Mouse (Mus musculus): ENCODE measurements at regions not wholly inside any gene's neighbourhood (a gene's known extent, or its start where the extent isn't known, plus 50 kb on each side); places are given as distances from the start of the nearest gene placed in this dataset.

DNA sequence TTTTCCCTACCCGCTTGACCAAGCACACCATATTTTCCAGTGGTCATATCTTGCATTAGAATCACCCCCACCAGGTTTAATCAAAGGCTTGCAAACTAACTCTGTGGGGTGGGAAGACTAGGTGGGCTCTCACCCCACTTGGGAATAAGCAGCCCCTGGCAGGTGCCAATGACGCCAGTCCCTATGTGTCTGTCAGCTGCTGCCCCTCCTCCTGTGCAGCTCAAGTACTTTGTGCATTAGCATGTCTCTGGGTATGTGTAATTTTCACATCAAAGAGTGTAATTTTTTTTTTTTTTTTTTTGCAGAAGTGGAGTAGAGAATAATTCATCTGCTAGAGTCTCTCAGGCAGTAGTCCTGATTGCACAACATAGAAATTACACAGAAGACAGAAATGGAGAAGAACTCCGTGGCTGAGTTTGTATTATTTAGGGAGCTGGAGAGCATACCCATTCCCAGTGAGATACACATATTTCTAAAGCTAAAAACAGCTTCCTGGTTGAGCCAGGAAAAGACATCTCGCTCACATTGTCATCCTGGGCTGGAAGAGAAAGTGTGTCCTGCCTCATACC lies 186.6 kb downstream of the Rybp start:
- DNase-seq (ENCODE audit: low read depth, low spot score), result no peak

DNA sequence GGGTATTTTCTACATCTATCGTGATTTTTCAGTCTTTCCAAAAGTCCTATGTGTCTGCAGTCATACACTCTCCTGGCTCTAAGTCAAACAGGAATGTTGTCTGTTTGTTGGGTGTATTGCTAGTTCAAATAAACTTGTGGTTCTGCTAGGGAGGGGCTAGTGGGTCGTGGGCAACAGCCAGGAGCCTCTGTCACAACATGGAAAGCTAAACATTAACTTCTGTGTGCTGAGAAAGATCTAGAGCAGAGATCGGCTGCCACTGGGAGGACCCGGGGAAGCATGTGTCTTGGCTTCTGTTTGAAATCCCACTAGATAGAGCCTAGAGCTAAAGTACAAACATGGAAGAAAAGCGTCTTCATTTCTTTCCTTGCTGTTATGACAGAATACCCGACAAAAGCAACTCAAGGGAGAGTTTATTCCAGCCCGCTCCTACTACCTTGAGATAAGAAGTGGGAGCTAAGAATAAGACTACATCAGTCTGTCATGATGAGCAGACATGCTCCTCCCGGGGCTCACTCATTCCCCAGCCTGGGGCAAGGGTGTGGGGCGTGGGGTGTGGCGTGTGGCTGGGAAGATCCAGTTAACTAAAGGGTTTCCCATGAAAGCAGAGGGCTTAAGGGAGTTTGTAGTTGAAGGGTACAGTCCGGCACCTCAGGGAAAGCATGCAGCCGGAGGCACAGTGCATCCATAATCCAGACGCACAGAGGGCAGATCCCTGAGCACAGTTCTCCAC lies 190.7 kb downstream of the Rybp start:
- no peak for DNase-seq (ENCODE audit: low read depth, low spot score)

DNA sequence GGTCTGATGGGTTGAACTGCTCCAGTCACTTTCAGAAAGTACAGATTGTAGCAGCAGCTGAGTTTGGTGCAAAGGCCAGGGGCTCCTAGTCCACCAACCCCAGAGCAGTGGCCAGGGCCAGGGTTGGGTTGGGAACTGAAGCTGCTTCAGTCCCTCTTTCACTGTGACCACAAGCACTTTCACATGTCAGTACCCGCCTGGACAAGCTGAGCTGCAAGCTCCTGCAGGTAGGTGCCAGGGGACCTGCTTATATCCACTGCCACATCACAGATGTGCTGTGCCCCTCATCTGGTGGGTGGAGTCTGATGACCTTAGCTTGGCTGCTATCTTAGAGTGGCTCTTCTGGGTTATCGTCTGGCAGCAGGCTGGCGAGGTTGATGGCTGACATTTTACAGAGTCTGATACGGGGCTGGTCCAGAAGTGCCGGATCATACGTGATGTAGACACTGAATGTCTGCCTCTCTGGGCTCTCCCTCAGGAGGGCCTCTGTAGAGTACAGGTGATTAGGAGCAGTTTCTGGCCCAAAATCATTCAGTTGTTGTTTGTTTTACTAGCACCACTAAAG lies 192.6 kb downstream of the Rybp start:
- DNase-seq (ENCODE audit: low read depth, low spot score), result no peak

DNA sequence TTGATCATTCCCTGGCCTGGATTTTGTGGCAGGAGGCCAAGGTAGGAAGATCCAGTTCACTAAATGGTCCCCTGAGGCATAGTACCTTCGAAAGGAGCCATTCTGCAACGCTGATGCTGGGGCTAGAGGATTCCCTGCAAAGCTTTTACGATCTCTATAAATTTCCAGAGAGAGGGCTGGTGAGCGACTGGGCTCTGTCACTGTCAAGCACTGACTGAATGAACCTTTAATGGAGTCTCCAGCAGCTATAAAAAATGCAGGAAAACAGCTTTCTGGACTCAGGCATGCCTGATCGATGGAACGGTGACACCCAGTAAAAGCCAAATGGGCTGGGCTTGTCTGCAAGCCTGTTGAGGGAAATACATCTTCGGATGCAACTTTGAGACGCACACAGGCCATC lies 194.4 kb downstream of the Rybp start:
- no peak for DNase-seq (ENCODE audit: low read depth, low spot score)

DNA sequence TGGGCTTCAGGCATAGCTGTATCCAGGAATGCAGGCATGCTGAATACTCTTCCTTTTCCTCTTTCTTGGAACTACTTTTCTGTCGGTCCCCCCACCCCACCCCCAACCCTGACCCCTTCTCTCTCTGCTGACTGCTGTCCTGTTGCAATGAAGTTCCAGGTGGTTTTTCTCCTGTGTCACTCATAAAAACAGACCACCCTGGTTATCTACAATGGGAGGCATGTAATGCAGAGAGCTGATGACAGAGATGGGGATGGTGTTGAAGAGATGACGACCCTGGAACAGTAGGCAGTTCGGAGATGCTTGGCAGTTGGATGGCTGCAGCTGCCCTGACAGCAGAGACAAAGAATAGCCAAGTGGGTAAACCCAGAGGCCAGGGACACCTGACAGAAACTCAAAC lies 195.5 kb downstream of the Rybp start:
- DNase-seq (ENCODE audit: low read depth, low spot score), result no peak

DNA sequence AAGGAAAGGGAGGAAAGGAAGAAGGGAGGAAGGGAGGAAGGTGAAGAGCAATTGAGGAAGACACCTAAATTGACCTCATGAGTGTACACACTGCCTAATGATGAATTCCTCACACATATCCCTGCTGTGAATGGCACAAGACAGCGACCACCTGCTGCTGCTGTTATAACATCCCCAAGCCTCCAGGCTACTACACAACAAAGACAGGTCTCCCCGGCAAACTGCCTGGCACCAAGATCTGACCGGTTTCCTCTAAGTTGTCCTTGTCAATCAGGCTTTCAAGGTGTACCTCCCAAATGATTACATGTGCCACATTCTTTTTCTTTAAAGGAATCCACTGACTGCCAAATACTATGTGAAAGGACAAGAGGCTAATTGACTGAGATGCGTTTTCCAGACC lies 198.7 kb downstream of the Rybp start:
- peak; percentile 33 for DNase-seq (ENCODE audit: low read depth, low spot score)

DNA sequence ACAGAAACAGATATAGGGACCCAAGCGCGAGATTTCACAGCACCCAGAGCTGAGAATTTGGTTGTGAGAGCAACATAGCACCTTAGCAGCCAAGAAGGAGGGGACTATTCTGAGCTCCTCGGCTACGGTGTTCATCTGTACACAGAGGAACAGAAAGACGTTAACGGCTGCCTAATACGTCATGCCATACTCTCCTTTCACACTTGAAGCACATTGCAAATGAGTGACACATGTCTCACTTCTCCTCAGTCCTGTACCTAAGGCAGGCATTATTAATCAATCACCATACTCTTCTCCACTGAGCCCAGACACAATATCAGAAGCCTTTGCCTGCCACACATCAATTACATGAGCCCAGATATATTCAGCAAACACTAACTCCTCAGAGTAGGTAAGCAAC lies 200.5 kb downstream of the Rybp start:
- DNase-seq (ENCODE audit: low read depth, low spot score), result no peak

DNA sequence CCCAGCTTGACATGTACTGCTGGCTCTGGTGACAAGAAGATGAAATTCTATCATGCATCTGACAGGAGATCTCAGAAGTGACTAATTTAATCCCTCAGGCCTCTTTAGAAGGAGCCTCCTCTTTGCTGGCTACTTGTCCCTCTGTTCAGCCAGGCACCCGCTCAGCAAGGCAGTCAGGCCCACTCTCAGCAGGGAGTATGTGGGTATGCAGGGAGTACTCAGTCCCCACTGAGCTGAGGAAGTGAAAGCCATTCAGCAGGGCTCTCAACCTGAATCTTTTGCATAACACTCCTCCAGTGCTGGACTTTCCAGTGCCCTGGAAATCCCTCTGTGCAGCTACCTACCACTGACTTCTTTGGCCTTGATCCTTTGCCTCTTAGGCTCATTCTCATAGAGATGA lies 201.3 kb downstream of the Rybp start:
- DNase-seq (ENCODE audit: low read depth, low spot score), result peak; percentile 47

DNA sequence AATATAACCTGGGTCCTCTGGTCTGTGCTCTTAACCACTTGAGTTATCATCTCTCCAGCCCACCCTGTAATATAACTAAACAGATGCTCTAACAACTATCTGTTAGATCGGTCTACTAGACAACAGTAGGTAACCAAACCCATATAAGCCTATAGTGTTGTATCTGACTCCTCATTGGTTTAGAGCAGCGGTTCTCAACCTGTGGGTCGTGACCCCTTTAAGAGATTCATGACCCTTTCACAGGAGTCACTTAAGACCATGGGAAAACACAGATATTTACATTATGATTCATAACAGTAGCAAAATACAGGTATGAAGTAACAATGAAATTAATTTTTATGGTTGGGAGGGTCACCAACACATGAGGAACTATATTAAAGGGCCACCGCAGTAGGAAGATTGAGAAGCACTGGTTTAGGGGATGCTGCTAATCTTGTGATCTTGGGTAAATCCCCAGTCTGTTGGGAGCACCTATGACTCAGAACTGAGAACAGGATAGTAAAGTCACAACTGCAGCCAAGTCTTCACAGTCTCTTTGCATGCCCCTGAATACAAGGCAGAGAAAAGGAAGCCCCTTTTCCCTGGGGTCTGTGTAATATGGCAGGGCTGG lies 203.3 kb downstream of the Rybp start:
- no peak for DNase-seq (ENCODE audit: low read depth, low spot score)

DNA sequence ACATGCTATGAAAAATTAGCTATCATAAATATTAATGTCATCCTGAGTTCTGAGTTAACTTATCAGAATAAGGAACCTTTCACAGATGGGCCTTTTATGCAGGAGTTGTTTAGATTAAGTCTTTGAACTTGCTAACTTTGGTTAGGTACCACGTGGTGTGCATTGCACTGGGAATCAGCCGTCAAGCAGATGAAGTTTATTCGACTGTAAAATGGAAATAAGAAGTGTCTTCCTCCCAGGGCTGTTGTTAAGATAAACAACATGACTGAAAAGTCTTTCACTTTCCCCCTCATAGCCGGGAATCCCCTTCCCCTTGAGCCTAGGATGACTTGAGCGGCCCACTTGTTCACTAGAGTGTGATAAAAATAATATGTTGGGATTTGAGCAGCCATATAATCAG lies 204.2 kb downstream of the Rybp start:
- DNase-seq (ENCODE audit: low read depth, low spot score), result no peak

DNA sequence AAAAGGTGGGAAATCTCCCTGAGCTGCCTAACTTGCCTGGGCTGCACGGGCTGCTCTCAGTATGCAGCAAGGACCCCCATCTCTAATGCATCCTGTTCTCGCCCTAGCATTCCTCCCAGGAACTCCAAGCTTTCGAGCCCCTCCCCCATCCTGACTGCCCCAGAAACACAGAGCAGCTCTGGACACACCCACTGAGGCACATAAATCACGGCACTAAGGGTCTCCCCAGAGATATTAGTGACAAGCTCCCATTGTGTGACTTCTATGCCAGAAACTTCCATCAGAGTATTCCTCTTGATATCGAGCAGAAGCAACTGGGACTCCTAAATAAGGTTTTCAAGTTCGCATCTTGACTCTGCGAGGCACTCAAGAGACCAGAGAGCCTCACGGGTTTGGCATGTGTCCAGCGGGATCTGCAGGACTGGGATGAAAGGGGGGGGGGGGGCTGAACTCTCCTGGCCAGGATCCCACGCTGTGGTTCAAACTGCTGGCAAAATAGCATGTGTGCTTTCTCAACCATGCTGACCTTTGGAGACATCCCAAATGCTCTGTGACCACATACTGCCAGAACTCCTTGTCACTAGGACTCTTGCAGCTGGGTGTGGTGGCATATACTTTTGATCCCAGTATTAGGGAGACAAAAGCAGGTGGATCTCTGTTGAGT lies 212.5 kb downstream of the Rybp start:
- peak; percentile 50 for DNase-seq (ENCODE audit: low read depth, low spot score)

DNA sequence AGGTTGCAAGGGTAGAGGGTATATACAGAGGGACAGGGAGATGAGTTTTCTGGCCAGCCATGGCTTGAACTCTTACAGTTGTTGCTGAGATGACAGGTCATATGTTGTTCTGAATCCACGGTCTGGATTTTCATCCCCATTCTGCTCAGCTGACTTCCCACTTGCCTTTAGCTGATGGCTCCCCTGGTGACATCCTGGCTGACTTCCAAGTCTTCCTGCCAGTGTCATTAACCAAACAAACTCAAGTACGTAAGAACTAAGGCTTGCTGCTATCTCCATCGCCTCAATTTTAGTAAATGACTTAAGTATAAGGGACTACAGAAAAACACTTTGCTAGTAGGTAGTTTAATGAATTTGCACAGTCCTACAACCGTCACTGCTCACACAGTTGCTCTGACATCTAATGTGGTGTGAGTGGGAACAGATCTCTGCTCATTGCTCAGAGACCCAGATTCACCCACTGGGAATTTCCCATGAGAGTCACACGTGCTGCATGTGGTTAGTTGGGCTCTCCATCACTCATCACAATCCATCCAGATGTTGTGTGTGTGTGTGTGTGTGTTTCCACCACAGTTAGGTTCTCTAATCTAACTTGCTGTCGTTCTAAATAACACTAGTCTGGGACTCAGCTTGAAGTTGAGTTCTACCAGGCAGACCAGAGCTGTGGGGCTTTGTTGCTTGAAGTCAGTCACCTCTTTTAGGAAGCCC lies 214.9 kb downstream of the Rybp start:
- no peak for DNase-seq (ENCODE audit: low read depth, low spot score)

DNA sequence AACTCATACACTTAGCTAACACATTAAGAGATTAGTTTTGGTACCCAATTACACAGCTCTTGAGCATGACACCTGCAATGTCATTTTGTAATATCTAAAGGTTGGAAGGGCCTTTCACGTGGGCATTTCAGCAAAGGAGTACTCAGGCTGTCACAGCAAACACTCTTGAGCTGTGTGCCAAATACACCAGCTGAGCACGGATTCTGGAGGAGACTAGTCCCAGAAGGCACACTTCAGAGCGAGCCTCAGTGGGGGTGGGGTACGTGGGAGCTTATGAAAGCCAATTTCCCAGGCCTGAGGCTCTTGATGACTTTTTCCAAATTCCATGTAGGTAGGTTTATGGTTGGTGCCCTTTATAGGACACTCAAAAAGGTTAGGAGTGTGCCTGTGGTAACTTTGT lies 218.1 kb downstream of the Rybp start:
- no peak for DNase-seq (ENCODE audit: low read depth, low spot score)

DNA sequence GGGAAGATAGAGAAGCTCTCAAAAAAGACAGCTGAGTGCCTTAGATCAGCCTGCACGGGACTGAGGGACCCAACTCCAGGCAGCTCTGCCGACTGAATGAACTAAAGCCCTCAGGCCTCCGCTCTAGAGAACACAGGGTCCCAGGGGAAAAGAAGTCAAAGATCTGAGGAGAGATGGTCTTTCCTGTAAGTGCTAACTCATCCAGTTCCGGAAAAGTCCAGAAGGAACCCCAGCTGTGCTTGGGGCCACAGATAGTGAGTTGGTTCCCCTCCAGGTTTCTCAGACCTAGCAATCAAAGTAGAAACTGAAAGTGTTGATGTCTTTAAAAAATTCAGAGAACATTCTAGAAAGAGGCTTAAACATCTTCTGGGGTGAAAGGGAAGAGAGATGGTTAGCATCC lies 220.0 kb downstream of the Rybp start:
- DNase-seq (ENCODE audit: low read depth, low spot score), result no peak

DNA sequence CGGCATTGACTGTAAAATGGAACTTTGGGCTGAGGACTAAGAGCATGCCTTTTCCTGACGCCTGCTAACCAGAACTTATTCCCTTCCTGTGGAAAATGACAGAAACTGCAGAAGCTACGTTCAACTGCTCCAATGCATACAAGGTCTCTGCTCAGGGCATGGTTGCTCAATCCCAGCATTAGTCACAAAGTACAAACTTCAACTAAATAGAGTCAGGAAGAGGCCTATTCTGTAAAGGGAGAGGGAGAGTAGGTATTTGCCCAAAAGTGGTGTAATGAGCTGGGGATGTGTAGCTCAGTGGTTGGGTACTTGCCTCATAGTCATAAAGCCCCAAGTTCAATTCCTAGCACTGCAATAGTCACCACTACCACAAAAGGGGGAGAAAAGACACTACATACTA lies 221.7 kb downstream of the Rybp start:
- DNase-seq (ENCODE audit: low read depth, low spot score), result no peak

DNA sequence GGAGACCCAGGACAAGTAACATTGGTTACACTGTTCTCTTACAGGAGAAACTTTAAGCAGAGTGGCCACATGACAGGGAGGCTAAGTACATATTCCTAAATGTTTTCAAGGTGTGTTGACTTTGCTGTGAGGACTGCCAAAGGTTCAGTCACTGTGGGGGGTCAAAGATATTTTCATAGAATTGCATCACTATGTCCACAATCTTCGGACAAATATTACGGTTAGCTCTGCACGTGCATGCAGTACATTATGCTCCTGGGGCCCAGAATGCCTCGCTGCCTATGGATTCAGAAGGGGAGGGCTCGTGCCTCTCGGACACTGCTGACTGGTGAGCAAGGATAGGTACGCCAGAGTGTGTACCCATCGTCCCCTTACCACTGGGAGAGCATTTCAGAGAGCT lies 224.3 kb downstream of the Rybp start:
- DNase-seq (ENCODE audit: low read depth, low spot score), result no peak

DNA sequence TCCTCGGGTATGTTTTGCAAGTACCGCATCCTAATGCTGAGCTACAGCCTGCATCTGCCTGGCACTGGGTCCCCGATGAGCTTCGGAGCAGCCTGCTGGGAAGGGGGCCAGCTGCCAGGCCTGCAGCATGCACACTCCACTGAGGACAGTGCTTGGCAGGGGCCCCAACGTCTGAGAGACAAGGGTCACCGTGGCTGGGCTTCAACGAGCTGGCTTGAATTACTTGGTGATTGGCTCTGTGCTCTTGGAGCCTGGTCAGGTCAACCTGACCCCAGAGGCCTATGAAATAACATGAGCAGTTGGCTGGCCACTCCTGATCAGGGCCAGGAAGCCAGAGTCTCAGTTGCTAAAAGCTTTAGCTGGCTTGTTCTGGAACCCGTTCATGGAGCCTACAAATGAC lies 227.5 kb downstream of the Rybp start:
- no peak for DNase-seq (ENCODE audit: low read depth, low spot score)

DNA sequence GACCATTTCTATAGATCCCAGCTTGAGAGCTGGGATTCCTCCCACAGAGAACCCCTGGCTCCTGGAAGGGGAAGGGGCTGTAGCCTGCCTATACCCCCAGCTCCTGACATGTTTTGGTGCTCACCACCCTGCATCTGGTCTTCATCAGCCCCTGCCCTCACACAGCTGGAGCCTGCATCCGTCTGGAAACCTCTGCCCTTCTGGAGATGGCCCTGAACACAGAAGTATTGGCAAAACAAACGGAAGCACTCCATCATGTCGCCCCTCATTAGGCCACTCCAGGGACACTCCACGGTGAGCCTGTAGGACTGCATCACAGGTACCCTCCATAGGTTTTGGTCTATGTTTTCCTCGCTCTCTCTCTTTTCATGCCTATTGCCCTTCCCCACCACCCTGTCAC lies 231.3 kb downstream of the Rybp start:
- no peak for DNase-seq (ENCODE audit: low read depth, low spot score)

DNA sequence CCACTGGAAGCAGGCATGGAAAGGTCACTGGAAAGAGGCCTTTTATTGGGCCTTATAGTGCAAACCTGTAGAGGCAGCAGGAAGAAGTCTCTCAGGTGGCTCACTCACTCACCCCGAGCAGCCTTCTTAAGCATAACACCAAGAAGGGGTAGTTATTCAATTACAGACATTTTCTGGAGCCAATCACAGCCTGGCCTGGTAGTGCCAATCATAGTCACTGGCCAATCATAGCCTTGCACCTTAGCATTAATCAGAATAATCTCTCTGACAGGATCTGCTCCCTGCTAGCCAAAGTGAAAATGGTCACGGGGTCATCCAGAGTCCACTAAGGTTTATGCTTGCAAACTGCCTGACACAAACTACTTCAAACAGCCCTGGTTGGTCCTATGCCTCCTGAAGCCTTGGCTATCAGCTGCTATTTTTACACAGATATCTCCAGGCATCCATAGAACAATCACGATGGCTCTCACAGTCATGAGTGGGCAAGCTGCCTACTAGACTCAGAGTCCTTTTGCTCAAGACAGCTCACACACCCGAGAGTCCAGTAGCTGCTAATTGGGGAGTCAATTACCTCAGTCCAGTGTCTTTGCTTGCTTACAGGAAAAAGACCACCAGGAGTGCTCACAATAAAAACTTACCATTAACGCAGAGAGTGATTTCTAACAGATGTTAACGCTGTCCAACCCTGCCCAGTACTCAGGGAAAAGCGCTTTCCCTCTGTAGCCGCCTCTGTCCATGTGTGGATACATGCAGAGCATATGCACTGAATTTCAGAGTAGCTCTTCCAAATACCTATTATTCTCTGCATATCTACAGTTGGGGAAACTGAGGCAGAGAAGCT lies 234.1 kb downstream of the Rybp start:
- DNase-seq (ENCODE audit: low read depth, low spot score), result no peak

DNA sequence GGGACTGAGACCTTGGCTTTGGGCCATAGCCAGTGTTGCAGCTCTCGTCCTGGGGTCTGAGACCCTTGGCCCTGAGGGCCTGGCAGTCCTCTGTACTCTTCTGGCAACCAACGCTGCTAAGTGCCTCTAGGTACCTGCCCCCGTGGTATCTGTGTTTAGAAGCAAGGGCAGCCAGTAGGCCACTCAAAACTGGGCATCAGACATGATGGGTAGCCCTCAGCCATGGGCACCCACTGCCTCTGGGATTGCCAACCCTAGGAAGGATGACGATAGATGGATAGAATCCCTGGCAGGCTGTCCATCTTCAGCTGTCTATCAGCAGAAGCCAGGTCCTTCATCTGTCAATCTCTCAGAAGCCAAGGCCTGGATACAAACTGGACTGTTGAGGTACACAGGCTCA lies 234.9 kb downstream of the Rybp start:
- DNase-seq (ENCODE audit: low read depth, low spot score), result no peak

DNA sequence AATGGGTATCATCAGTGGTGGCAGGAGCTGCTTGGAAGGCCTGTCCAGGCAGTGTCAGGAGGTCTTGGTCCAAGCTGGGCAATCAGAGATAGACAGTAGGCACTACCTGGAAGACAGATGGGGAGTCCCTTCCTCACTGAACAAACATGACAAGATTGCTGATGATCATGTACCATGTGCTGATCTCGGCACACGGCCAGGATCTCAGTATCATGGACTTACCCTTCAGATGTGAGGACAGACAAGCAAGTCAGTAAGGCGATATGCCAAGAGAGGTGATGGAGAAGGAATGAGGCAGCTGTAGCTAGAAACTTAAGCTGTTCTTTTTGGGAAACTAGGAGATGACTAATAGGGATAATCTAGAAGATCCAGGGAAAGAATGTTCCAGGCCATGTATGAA lies 238.2 kb downstream of the Rybp start:
- no peak for DNase-seq (ENCODE audit: low read depth, low spot score)

Data from R1 (cell line).